Mouse (Mus musculus) adrenal gland, postnatal 4 days (tissue): ENCODE results near the gene Gabrd. TPM values are rescaled to one million over a fixed set of nuclear protein-coding genes. Genes with fewer than 3 reads are reported as not detected.

Experiments used
- DNase-seq, 2 experiments: peaks; one replicate each; pipeline ENCODE4 v3.0.0; 2021 to 2022; ENCODE audit warnings: low spot score in 2 of 2, mixed read lengths in 2 of 2
- total RNA-seq, 2 experiments: library from RNA; stranded (reverse); gene quantifications; 2 replicates each; pipeline ENCODE4 v1.2.3; 2021

Gabrd gene
- total RNA-seq, 2 experiments from 2014 or later, result 0.20 to 0.25 TPM

GRCm38 (mm10) chr4:155344299-155344600 is 53.7 kb downstream of the Gabrd start:
- no peak for DNase-seq

GRCm38 (mm10) chr4:155343415-155344298 is 54.3 kb downstream of the Gabrd start:
- no peak for DNase-seq

- DNase-seq, result no peak
Observed at GRCm38 (mm10) chr4:155336284-155337050, 61.4 kb downstream of the Gabrd start.

Other genes starting within 250 kb of the Gabrd start
- gene Ski, start 175.5 kb downstream of the Gabrd start, total RNA-seq, result 100 to 1,000 TPM; 106 to 111 TPM
- gene Faap20, start 148.3 kb downstream of the Gabrd start, total RNA-seq, result 10 to 100 TPM; 54.9 to 56.3 TPM
- 10 to 100 TPM in 1 of 2 experiments, 1 to 10 TPM in 1; 7.8 to 10.3 TPM for gene Prkcz, start 36.8 kb downstream of the Gabrd start, total RNA-seq
- 1 to 10 TPM; 1.1 to 1.3 TPM for gene Cfap74, start 11.1 kb upstream of the Gabrd start, total RNA-seq
- gene Tmem52, start 71.0 kb upstream of the Gabrd start, total RNA-seq, result 10 to 100 TPM in 1 of 2 experiments, 1 to 10 TPM in 1; 7.4 to 14.4 TPM
- gene Gnb1, start 93.2 kb upstream of the Gabrd start, total RNA-seq, result 100 to 1,000 TPM; 441 to 466 TPM
- gene Nadk, start 164.3 kb upstream of the Gabrd start, total RNA-seq, result 100 to 1,000 TPM; 147 to 160 TPM
- 10 to 100 TPM; 30.5 to 32.9 TPM for gene Slc35e2, start 203.3 kb upstream of the Gabrd start, total RNA-seq
- gene Cdk11b, start 226.7 kb upstream of the Gabrd start, total RNA-seq, result 10 to 100 TPM; 53.8 to 55.0 TPM
- not detected for gene Gm10563, start 247.3 kb upstream of the Gabrd start, total RNA-seq